Mouse (Mus musculus) cerebellum, adult (tissue): ENCODE data around the gene Slc5a1.

Experiments used
- ATAC-seq: cut with Nextera tagmentation; 2 replicates; pipeline ENCODE4 v1.9.2; 2017; ENCODE audit warnings: mild to moderate bottlenecking, moderate library complexity, mixed read lengths; ENCODE audit not compliant: insufficient number of reproducible peaks, low FRiP score, low TSS enrichment

Gene Slc5a1

DNA sequence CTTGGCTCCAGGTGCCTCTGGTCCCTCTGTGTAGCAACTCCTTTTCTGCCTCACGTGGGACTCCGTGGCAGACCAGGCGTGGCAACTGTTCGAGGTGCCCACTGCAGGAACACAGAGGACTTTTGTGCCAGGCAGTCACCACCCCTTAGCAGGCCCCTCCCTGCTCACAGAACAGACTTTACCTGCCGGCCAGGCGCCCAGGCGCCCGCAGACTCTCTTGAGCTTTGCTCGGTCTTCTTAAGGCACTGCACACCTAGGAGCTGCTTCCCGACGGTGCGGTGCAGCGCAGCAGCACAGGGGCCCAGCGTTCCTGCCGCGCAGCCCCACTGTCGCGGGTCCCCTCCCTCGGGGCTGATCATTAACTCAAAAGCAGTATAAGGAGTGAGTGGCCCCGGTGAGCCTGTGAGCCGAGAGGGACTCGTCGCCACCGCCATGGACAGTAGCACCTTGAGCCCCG, at the start of gene Slc5a1:
Gene Slc5a1, plus strand, starts transcription at position 195 of the 457 bp plus-strand sequence.
- no peak for ATAC-seq

DNA sequence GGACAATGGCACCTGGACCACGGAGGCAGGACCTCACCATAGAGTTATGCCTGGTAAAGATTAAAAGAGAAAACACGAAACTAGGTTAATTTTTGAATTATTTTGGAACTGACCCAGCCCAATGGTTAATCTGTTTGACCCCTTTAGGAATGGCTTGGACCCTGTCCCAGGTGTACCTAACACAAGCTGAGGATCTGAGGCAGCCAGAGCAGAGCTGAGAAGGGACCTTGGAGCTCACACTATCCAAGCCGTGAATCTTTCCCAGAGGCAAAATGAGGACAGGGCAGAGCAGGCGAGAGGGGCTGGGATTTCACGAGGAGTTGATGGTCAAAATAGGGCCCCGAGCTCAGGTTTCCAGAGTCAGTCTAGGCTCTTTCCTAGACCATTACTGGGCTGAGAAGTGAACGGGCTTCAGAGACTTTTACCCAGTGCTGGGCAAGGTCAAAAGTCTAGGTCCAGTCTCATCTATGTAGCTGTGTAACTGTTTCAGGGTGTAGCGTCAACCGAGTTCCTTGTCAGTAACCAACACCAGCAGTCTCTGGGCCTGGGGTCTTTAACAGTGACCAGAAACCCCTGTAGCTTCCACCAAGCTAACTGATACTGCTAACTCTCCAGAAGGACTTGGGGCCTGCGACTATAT, 47.8 kb upstream of the Slc5a1 start:
- ATAC-seq, result no peak

DNA sequence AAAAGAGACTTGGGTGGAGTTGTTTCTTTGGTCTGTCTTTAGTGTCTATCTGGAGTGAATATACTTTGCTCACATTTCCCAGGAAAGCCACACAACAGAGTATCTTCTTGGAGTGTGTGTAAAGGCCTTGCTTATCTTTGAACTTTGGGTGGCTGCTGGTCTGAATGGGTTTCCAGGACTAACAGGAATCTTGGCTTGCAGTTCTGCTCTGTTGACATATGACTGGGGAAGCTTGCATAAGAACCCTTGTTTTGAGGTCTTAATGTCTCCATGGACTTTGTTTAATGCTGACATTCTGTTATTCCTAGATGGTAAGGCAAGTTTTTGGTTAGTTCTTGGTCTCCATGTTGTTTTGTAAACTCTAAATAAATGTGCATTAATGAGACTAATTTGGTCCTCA, 33.9 kb upstream of the Slc5a1 start:
- no peak for ATAC-seq

GRCm38 (mm10) chr5:33076490-33077191, 27.4 kb upstream of the Slc5a1 start:
- no peak for ATAC-seq

DNA sequence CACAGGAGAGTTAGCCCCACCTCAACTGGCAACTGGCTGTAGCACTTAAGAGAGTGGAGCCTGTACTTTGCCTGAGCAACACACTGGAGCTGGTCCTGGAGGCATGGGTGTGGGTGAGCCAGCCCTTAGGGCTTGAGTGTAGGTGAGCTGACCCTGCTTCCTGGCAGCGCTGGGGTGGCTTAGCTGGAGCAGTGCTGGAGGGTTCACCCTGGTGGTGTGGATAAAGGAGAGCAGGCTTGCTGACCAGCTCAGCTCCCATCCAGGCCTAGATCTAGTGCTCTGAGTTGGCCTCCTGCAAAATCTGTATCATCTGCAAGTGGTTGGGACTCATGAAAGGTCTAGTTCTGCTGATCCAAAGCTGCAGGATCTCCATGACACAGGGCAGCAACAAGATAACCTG, 21.1 kb upstream of the Slc5a1 start:
- no peak for ATAC-seq

- ATAC-seq, result no peak
Observed at GRCm38 (mm10) chr5:33084599-33084998, 19.4 kb upstream of the Slc5a1 start.

DNA sequence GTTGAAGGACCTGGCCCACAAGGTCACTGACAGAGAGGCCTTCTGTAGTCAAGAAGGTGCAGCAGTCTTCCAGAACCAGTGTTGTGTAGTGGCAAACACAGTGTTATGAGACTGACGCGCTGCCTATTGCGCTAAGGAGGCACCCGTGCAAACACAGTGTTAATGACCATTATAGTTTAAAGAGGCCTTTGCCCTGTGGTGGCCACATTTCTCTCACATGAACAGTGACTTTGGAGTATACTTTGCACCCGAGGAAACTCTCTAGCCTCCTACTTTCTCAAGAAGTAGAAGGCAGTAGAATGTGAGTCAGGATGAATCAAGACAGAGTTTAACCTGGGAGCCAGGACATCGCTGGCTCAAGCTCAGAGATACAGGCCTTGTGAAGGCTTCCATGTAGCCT, 12.7 kb upstream of the Slc5a1 start:
- no peak for ATAC-seq

DNA sequence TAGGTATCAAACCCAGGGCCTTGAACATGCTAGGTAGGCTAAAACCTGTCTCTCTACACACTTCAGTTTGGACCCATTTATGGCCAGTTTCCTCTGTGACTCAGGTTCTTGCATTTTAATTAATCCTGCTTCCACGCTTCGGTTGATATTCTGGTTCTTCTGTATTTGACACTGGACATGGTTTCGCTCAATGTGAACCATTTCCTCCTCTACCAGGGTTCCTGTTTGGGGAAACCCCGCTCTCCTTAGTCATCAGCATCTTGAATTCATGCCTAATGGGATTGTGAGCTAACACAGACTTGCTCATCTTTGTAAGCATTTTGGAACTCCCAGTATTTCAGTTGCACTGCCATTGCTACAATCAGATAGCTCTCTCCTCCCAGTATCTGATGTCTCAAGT, 8.7 kb upstream of the Slc5a1 start:
- no peak for ATAC-seq

DNA sequence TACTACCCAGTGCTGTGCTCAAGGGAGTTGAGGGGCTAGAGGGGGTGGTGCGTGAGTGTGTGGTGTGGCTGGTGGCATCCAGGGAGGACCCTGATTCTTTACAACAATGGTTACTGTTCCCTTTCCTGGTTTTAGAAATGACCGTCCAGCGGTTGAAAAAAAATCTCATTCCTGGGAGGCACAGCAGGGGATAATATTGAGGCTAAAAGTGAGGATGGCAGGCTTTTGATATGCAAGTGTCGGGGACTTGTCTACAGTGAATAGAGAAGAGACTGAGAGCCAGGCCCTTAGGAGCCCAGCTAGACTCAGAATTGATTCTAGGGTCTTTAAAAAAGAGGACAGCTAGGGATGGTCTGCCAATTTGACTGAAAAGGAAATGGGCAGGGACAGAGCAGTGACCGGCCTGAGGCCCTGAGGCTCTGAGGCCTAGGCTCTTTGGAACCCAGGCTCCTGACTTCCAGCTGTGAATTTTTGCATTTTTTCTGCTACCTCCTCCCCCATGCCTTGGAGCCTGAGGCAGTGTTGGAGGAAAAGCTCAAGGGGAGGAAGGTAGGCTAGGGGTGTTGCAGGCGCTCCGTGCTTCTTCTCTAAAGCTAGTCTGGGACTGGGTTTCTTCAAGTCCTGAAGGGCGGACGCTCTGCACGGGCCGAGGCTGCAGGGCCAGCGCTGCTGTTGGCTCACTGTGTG, 1.5 kb upstream of the Slc5a1 start:
- ATAC-seq, result no peak

- ATAC-seq, result no peak
Observed at GRCm38 (mm10) chr5:33104876-33105275, 857 bp downstream of the Slc5a1 start.

GRCm38 (mm10) chr5:33105660-33106059, 1.6 kb downstream of the Slc5a1 start:
- no peak for ATAC-seq

GRCm38 (mm10) chr5:33107056-33107455, 3.0 kb downstream of the Slc5a1 start:
- ATAC-seq, result no peak

DNA sequence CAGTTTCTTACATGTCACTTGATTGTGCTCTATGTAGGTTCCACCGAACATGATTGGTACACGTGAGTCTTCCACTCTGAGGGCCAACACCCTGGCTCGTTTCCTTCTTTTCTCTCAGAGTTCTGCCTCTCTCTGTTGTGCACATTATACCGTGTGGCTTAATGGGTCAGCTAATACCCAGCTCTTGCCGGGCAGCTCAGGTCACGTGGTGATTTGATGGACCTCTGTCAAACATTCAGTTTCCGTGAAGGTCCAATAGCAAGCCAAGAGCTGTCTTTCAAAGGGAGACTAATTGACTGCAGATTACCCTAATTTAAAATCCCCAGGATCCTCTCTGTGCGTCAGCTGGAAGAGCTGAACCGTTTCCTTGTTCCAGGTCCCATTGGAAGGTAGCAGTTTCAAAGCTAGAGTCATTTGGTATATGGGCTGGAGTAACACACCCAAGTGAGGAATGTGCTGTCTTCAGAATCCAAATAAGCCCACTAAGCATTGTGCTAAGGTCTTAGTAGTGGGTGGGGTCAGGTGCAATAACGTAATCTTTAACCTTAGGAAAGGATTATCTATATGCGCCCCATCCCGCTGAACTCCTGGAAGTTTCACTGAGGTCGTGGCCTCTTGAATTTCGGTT, 3.9 kb downstream of the Slc5a1 start:
- no peak for ATAC-seq

- no peak for ATAC-seq
Observed at GRCm38 (mm10) chr5:33121871-33122315, 17.9 kb downstream of the Slc5a1 start.

DNA sequence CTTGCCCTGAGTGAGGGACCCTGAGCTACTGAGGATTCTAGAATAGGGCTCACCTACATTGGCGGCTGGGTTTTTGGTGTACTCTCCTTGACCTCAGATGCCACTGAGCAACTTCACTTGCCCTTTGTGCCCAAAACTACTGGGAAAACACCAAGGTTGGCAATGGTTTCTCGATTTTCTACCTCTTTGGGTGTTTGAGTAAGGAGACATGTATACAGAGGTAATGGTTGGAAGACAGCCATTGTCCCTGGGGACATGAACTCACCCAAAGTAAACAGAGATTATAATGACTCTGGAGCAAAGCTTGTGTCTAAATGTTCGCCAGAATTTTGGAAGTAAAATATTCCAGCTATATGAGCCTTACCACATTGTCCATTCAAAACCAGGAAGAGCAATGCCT, 19.6 kb downstream of the Slc5a1 start:
- no peak for ATAC-seq

- no peak for ATAC-seq
Observed at GRCm38 (mm10) chr5:33125318-33125717, 21.3 kb downstream of the Slc5a1 start.

DNA sequence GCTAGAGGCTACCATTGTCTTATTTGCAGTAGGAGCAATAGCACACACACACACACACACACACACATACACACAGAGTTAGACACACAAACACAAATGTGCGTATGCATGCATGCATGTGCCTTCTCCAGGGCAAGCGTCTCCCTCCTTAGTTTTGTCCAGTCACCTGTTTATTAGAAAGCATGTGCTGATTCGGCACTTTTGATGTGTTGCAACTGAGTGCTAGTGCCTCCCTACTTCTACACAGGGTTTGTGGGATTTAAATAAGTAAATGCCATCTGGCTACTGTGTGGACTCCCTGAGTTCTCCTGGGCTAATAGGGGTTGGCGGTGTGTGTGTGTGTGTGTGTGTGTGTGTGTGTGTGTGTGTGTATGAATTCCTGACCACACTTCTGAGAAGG, 30.1 kb downstream of the Slc5a1 start:
- ATAC-seq, result no peak

- no peak for ATAC-seq
Observed at GRCm38 (mm10) chr5:33135611-33136010, 31.6 kb downstream of the Slc5a1 start.

- no peak for ATAC-seq
Observed at GRCm38 (mm10) chr5:33142790-33143455, 38.9 kb downstream of the Slc5a1 start.

GRCm38 (mm10) chr5:33144025-33144424, 40.0 kb downstream of the Slc5a1 start:
- ATAC-seq, result no peak
